Mouse (Mus musculus): Measurements from ENCODE around the gene Myt1l. TPM values are rescaled to one million over a fixed set of nuclear protein-coding genes. Genes with fewer than 3 reads are reported as not detected.

The Myt1l gene
- polyA plus RNA-seq, 1 experiment from 2014 or later, result 1.2 TPM

- Histone ChIP-seq H3K36me3 (ENCODE audit: control insufficient read depth, insufficient read depth) (no peaks in the 10 kb centered on the region), H3K27me3 (replicated peaks; ENCODE audit: control insufficient read depth, insufficient read depth, low read length) (no peaks in the 10 kb centered on the region), H3K4me3 (ENCODE audit: low read depth, low read length) (no peak overlapping the region), H3K9ac (ENCODE audit: low read depth, low read length) (no peak overlapping the region), H3K4me1 (replicated peaks; ENCODE audit: control insufficient read depth, insufficient read depth, low read length) (no peaks in the 10 kb centered on the region), H3K4me2 (replicated peaks; ENCODE audit: low read depth) (no peak overlapping the region), H3K27ac (ENCODE audit: low read depth, low read length) (no peak overlapping the region), H3K9me3 (ENCODE audit: control insufficient read depth) (no peaks in the 10 kb centered on the region)
- 75% methylated on average over 4 of the region's 4 CpGs for WGBS
- ATAC-seq, result no peak
- TF ChIP-seq CTCF (IDR thresholded peaks at IDR 0.05; ENCODE audit: low read depth), result no peak
These were observed 376.1 kb downstream of the Myt1l start for GRCm38 (mm10) chr12:29904101-29904874.

DNA sequence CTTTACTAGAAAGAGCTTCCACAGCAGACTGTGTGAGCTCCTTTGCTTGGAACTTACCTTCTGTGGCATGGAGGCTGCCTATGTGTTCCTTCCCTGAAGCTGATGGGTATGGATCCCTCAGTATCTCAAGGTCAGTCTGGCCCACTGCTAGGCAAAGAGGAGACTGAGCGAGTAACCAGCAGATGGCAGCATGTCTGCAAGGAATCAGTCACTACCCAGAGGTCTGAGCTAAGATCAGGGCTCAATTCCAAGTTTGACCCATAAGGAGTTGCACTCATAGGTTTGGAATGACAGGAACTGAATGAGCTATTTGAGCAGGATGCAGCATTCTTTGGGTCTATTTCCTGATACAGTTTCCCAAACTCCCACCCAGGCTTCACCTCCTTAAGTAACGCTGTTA lies 378.9 kb downstream of the Myt1l start:
- Histone ChIP-seq H3K9me3 (ENCODE audit: control insufficient read depth) (no peaks in the 10 kb centered on the region), H3K4me3 (ENCODE audit: low read depth, low read length) (no peak overlapping the region), H3K27ac (ENCODE audit: low read depth, low read length) (no peak overlapping the region), H3K27me3 (replicated peaks; ENCODE audit: control insufficient read depth, insufficient read depth, low read length) (no peaks in the 10 kb centered on the region), H3K36me3 (ENCODE audit: control insufficient read depth, insufficient read depth) (no peaks in the 10 kb centered on the region), H3K4me1 (replicated peaks; ENCODE audit: control insufficient read depth, insufficient read depth, low read length) (no peaks in the 10 kb centered on the region), H3K4me2 (replicated peaks; ENCODE audit: low read depth) (no peak overlapping the region), H3K9ac (ENCODE audit: low read depth, low read length) (no peak overlapping the region)
- TF ChIP-seq CTCF (IDR thresholded peaks at IDR 0.05; ENCODE audit: low read depth), result peak; percentile 85
- no peak for ATAC-seq
- WGBS, result 30% methylated on average over 2 of the region's 2 CpGs

DNA sequence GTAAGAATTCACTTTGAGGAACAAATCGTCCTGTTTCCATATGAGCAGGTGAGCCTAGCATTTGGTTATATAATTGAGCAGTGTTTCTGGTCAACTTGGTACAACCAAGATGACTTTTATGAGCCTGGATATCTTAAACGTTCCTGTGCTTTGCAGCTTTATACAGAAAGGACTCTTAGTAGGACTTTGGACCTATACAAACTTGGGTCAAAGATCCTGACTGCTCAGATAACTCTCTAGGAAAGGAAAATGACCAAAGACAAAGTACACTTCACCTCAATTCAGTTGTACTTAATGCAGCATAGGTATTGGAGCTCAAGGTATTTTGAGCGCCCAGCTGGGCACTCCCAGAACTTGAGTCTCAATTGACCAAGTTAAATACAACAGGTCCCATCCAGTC lies 388.0 kb downstream of the Myt1l start:
- Histone ChIP-seq H3K27ac (ENCODE audit: low read depth, low read length) (no peak overlapping the region), H3K27me3 (replicated peaks; ENCODE audit: control insufficient read depth, insufficient read depth, low read length) (no peaks in the 10 kb centered on the region), H3K36me3 (ENCODE audit: control insufficient read depth, insufficient read depth) (no peaks in the 10 kb centered on the region), H3K4me3 (ENCODE audit: low read depth, low read length) (no peak overlapping the region), H3K4me1 (replicated peaks; ENCODE audit: control insufficient read depth, insufficient read depth, low read length) (no peaks in the 10 kb centered on the region), H3K9ac (ENCODE audit: low read depth, low read length) (no peak overlapping the region), H3K9me3 (ENCODE audit: control insufficient read depth) (no peaks in the 10 kb centered on the region), H3K4me2 (replicated peaks; ENCODE audit: low read depth) (no peak overlapping the region)
- no peak for TF ChIP-seq CTCF (IDR thresholded peaks at IDR 0.05; ENCODE audit: low read depth)
- WGBS, result 51% methylated on average over 3 of the region's 3 CpGs
- peak; percentile 60 for ATAC-seq

DNA sequence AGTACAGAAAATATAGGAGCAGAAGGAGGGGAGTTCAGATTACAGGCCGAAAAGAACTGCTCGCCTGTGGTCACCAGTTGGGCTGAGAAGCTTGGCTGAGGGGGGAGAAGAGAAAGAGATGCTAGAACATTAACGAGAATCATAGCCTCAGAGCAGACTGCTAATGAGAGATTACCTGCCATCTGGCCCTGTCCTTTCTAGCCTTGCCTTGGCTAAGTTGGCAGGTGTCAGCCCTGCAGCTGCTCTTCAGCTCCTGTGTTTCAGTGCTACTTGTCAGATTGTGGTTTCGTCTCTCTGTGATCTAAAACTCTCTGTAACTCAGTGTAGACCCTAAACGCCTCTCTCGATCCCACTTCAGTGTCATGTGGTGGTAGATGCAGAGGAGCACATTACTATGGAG lies 388.6 kb downstream of the Myt1l start:
- ATAC-seq, result no peak
- H3K27ac ChIP-seq (ENCODE audit: low read depth, low read length), result no peak overlapping the region
- no peaks in the 10 kb centered on the region for H3K4me1 ChIP-seq (replicated peaks; ENCODE audit: control insufficient read depth, insufficient read depth, low read length)
- H3K9me3 ChIP-seq (ENCODE audit: control insufficient read depth), result no peaks in the 10 kb centered on the region
- no peaks in the 10 kb centered on the region for H3K36me3 ChIP-seq (ENCODE audit: control insufficient read depth, insufficient read depth)
- WGBS, result 88% methylated on average over 6 of the region's 6 CpGs
- H3K4me3 ChIP-seq (ENCODE audit: low read depth, low read length), result no peak overlapping the region
- TF ChIP-seq CTCF (IDR thresholded peaks at IDR 0.05; ENCODE audit: low read depth), result no peak
- no peak overlapping the region for H3K4me2 ChIP-seq (replicated peaks; ENCODE audit: low read depth)
- H3K27me3 ChIP-seq (replicated peaks; ENCODE audit: control insufficient read depth, insufficient read depth, low read length), result no peaks in the 10 kb centered on the region
- no peak overlapping the region for H3K9ac ChIP-seq (ENCODE audit: low read depth, low read length)

DNA sequence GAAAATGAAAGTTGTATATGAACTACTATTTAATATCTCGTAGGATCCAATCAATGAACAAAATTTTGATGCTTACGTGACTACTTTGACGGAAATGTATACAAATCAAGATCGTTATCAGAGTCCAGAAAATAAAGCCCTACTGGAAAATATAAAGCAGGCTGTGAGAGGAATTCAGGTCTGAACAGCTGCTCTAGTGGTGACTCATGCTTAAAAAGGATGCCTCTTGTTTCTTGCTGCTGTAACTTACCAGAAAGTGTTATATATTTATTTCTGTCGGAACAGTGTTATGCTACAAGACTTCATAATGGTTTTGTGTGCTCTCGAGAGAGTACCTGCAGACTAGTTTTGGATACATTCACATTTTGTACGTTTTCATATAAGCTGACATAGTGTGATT lies 392.1 kb downstream of the Myt1l start:
- WGBS, result 66% methylated on average over 7 of the region's 7 CpGs
- Histone ChIP-seq H3K9me3 (ENCODE audit: control insufficient read depth) (no peaks in the 10 kb centered on the region), H3K9ac (ENCODE audit: low read depth, low read length) (no peak overlapping the region), H3K4me3 (ENCODE audit: low read depth, low read length) (no peak overlapping the region), H3K27me3 (replicated peaks; ENCODE audit: control insufficient read depth, insufficient read depth, low read length) (no peaks in the 10 kb centered on the region), H3K4me1 (replicated peaks; ENCODE audit: control insufficient read depth, insufficient read depth, low read length) (no peaks in the 10 kb centered on the region), H3K27ac (ENCODE audit: low read depth, low read length) (no peak overlapping the region), H3K4me2 (replicated peaks; ENCODE audit: low read depth) (no peak overlapping the region), H3K36me3 (ENCODE audit: control insufficient read depth, insufficient read depth) (no peaks in the 10 kb centered on the region)
- no peak for TF ChIP-seq CTCF (IDR thresholded peaks at IDR 0.05; ENCODE audit: low read depth)
- no peak for ATAC-seq

DNA sequence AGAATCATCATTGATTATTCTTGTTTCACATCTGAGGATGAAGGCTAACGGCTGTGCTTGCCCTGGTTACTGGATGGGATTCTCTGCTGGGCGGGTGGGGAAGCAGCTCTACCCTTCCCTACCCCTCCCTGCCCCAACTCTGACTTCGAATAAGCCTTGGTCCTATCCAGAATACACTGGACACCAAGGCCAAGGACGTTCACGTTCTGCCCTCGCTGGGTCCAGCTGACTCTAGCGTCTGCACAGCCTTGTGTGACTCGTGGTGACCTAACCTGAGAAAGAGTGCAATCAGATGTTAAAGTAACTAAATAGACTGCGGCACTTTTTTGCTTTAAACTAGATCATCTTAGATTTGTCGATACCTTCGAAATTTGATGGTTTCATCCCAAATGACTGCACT lies 393.3 kb downstream of the Myt1l start:
- no peaks in the 10 kb centered on the region for H3K36me3 ChIP-seq (ENCODE audit: control insufficient read depth, insufficient read depth)
- no peaks in the 10 kb centered on the region for H3K9me3 ChIP-seq (ENCODE audit: control insufficient read depth)
- no peak overlapping the region for H3K4me2 ChIP-seq (replicated peaks; ENCODE audit: low read depth)
- no peak overlapping the region for H3K27ac ChIP-seq (ENCODE audit: low read depth, low read length)
- H3K27me3 ChIP-seq (replicated peaks; ENCODE audit: control insufficient read depth, insufficient read depth, low read length), result no peaks in the 10 kb centered on the region
- ATAC-seq, result no peak
- H3K9ac ChIP-seq (ENCODE audit: low read depth, low read length), result no peak overlapping the region
- no peak for TF ChIP-seq CTCF (IDR thresholded peaks at IDR 0.05; ENCODE audit: low read depth)
- H3K4me1 ChIP-seq (replicated peaks; ENCODE audit: control insufficient read depth, insufficient read depth, low read length), result no peaks in the 10 kb centered on the region
- 77% methylated on average over 11 of the region's 11 CpGs for WGBS
- no peak overlapping the region for H3K4me3 ChIP-seq (ENCODE audit: low read depth, low read length)

All from intestine, postnatal 0 days (tissue).